Mouse (Mus musculus) kidney, embryonic 14.5 days (tissue): ENCODE measurements around the gene E2f1. TPM values are rescaled to one million over a fixed set of nuclear protein-coding genes. Genes with fewer than 3 reads are reported as not detected.
A peak's percentile ranks its signal among the peaks of the same experiment; 100 is the strongest.

Source experiments
- ATAC-seq: fragments of 200-750 bp; cut with Nextera tagmentation; 2 replicates; pipeline ENCODE4 v1.8.0; 2017; ENCODE audit warnings: moderate number of reproducible peaks, mild to moderate bottlenecking, moderate TSS enrichment, moderate library complexity; ENCODE audit not compliant: low FRiP score, low TSS enrichment
- H3K27ac ChIP-seq: fragments of 300-500 bp; sonication (generic); 2 replicates; pipeline ENCODE4 v1.5.1; 2014; ENCODE audit warnings: low read depth, mild to moderate bottlenecking, low read length, moderate library complexity, mixed read lengths
- H3K27me3 ChIP-seq: fragments of 300-500 bp; sonication (generic); 2 replicates; pipeline ENCODE4 v1.6.1; 2014; ENCODE audit warnings: mild to moderate bottlenecking, low read length; ENCODE audit not compliant: control insufficient read depth, insufficient read depth
- H3K36me3 ChIP-seq: fragments of 300-500 bp; sonication (generic); 2 replicates; pipeline ENCODE4 v1.6.1; 2014; ENCODE audit warnings: low read length, mixed read lengths; ENCODE audit not compliant: control insufficient read depth, insufficient read depth
- H3K4me1 ChIP-seq: fragments of 300-500 bp; sonication (generic); 2 replicates; pipeline ENCODE4 v1.6.1; 2014; ENCODE audit warnings: low read length, mixed read lengths; ENCODE audit not compliant: control insufficient read depth, insufficient read depth
- H3K4me2 ChIP-seq: fragments of 300-500 bp; sonication (generic); replicated peaks from 2 replicates; pipeline ENCODE4 v1.6.1; 2014; ENCODE audit warnings: low read depth, mild to moderate bottlenecking, low read length
- H3K4me3 ChIP-seq: fragments of 300-500 bp; sonication (generic); 2 replicates; pipeline ENCODE4 v1.5.1; 2014; ENCODE audit warnings: mild to moderate bottlenecking, low read length
- H3K9ac ChIP-seq: fragments of 300-500 bp; sonication (generic); 2 replicates; pipeline ENCODE4 v1.6.1; 2014; ENCODE audit warnings: low read depth, mild to moderate bottlenecking, low read length, moderate library complexity
- H3K9me3 ChIP-seq: fragments of 300-500 bp; sonication (generic); 2 replicates; pipeline ENCODE4 v1.6.1; 2016; ENCODE audit warnings: low read length; ENCODE audit not compliant: control insufficient read depth
- WGBS: fragments of 180-500 bp; shearing (Covaris S2); extraction: QIAGEN DNeasy Blood & Tissue Kit; methylation state at CpG from one replicate; pipeline ENCODE4 v1.1.7; 2014; 5-methylcytosine and 5-hydroxymethylcytosine counted together
- polyA plus RNA-seq: library from polyadenylated mRNA; unstranded; fragments of >200 nt; fragmentation: Nextera tagmentation; extraction: Ambion mirVana; gene quantifications from 2 replicates; pipeline ENCODE4 v1.2.1, GENCODE M21; 2014

Gene E2f1
- polyA plus RNA-seq, 1 experiment from 2014 or later: 10.0 TPM

DNA sequence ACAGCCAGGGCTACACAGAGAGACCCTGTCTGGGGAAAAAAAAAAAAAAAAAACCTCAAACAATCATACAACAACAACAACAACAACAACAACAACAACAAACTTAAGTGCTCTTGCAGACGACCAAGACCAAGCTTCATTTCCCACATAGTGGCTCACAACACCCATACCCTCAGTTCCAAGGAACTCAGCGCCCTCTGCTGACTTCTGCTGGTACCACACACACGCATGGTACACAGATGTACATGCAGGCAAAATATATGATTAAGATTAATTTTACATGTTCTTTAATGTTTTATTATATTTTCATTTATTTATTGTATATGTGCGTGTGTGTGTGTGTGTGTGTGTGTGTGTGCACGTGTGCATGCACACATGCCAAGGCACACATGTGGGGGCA lies 16.7 kb upstream of the E2f1 start:
- H3K36me3 ChIP-seq: no peaks in the 10 kb centered on the region
- no peaks in the 10 kb centered on the region for H3K4me1 ChIP-seq
- H3K27me3 ChIP-seq: no peaks in the 10 kb centered on the region
- no peak overlapping the region for H3K27ac ChIP-seq
- no peak overlapping the region for H3K4me2 ChIP-seq
- no peak overlapping the region for H3K9ac ChIP-seq
- 74% methylated on average over 5 of the region's 5 CpGs for WGBS
- no peaks in the 10 kb centered on the region for H3K9me3 ChIP-seq
- no peak overlapping the region for H3K4me3 ChIP-seq
- no peak for ATAC-seq

DNA sequence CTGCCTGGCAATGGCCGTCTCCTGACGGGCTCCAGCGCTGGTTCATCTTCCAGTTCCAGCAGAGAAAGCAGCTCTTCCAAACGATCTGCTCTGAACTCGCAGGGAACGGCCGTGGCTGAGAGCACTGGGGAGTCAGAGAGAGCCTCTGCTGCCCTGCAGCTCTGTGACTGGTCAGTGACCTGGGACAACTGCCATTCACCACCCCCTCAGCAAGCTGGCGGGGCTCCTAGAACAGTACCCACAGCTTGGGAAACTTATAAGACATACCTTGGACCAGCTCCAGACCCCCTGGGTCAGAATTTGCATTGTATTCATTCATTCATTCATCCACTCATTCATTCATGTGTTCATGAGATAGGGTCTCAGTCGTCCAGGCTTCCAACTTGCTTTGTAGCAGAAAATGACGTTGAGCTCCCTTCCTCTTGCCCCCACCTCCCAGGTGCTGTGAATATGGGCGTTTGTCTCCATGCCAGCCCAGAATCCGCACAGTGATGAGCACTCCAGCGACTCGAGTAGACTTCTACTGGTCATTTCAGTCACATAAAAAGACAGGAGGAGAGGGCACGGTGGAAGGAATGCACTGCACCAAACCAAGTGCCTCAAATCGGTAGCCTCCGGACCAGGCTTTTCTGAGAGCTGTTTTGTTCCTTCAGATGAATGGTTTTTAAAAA lies 15.4 kb upstream of the E2f1 start:
- H3K27me3 ChIP-seq: no peaks in the 10 kb centered on the region
- H3K36me3 ChIP-seq: no peaks in the 10 kb centered on the region
- H3K27ac ChIP-seq: no peak overlapping the region
- no peaks in the 10 kb centered on the region for H3K9me3 ChIP-seq
- H3K4me3 ChIP-seq: no peak overlapping the region
- H3K4me1 ChIP-seq: no peaks in the 10 kb centered on the region
- no peak overlapping the region for H3K4me2 ChIP-seq
- H3K9ac ChIP-seq: no peak overlapping the region
- no peak for ATAC-seq
- WGBS: 67% methylated on average over 17 of the region's 17 CpGs

DNA sequence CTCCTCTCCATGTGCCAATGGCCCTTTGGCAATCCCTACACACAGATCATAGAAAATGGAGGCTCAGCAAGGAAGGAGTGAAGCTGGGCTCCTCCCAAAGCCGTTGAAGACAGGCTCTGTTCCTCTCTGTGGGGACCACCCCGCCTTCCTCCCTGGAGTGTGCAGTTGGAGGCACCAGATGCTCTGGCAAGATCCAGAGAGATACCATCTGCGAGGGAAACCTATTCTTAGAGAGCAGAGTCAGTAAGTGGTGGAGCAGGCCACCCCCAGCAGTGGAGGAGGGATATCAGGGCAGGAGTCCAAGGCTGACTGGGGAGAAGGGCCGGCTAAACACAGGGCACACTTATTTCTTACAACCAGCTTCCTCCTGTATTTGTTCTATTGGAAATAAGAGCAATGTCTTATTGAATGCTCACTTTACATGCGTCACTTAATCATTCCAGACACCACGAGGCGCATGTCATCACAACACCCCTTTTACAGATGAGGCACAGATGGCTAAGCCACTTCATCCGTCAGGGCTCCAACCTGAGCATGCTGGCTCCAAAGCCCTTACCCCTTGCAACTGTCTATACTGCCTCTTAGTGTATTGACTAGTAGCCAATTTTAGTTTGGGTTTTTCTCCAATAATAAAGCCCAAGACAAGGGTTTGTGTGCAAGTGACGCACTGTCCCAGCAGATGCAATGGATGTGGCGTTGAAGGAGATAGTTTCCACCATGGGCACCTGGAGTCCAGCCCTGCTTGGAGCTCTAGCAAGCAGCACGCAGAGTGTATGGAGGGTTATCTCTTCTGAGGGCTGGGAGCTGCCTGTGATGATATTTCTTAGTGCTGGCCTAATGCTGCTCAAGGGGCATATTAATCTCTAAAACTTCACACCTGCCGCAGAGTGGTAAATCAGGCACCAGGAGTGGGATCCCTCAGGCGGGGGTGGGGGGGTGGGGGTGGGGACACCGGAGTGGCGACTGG lies 14.5 kb upstream of the E2f1 start:
- no peak overlapping the region for H3K27ac ChIP-seq

DNA sequence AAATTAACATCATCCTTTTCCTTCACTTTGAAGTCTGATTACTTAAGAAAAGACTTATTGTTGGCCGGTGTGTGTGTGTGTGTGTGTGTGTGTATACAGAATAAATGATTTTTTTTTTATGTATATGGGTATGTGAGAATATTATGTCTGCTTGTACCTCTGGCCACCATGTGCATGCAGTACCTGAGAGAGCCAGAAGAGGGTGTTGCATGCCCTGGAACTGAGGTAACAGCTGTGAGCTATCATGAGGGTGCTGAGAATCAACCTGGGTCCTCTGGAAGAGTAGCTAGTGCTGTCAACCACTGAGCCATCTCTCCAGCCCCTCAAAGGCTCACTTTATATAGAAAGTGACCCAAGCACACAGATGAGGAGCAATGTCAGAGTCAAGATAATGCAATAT lies 11.7 kb upstream of the E2f1 start:
- WGBS: 100% methylated on average over 1 of the region's 1 CpGs
- H3K4me1 ChIP-seq: no peaks in the 10 kb centered on the region
- no peak overlapping the region for H3K4me2 ChIP-seq
- H3K9me3 ChIP-seq: no peaks in the 10 kb centered on the region
- H3K27ac ChIP-seq: no peak overlapping the region
- no peaks in the 10 kb centered on the region for H3K36me3 ChIP-seq
- H3K4me3 ChIP-seq: no peak overlapping the region
- H3K27me3 ChIP-seq: no peaks in the 10 kb centered on the region
- no peak overlapping the region for H3K9ac ChIP-seq
- no peak for ATAC-seq

More for the DNA sequence above, 14.5 kb upstream of the E2f1 start:
- H3K4me3 ChIP-seq: no peak overlapping the region
- ATAC-seq: 0 out of 2 replicates have a peak, but pooled peaks have one; percentile 18
- H3K4me2 ChIP-seq: no peak overlapping the region
- H3K4me1 ChIP-seq: no peaks in the 10 kb centered on the region
- no peak overlapping the region for H3K9ac ChIP-seq
- no peaks in the 10 kb centered on the region for H3K36me3 ChIP-seq
- WGBS: 65% methylated on average over 15 of the region's 15 CpGs
- no peaks in the 10 kb centered on the region for H3K9me3 ChIP-seq
- no peaks in the 10 kb centered on the region for H3K27me3 ChIP-seq

DNA sequence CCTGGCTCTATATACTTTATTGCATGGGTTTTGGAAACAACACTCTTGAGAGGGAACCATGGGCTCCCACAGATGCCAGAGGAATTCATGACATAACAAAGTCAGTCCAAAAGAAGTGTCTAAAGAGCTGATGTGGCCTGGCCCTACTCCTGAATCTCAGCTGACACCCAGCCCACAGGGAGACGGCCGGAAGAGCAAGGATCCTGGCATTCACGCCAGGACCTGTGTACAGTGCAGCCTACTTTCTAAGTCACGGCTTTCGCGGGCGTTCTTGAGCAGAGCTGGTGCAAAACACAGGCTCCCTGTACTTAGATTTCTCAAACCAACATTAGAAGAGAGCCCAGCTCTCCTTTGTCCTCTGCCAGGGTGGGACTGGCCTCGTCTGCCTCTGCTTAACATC lies 10.9 kb upstream of the E2f1 start:
- H3K36me3 ChIP-seq: no peaks in the 10 kb centered on the region
- ATAC-seq: no peak
- 84% methylated on average over 8 of the region's 8 CpGs for WGBS
- H3K4me2 ChIP-seq: no peak overlapping the region
- H3K27me3 ChIP-seq: no peaks in the 10 kb centered on the region
- H3K27ac ChIP-seq: no peak overlapping the region
- H3K9ac ChIP-seq: no peak overlapping the region
- H3K4me1 ChIP-seq: no peaks in the 10 kb centered on the region
- H3K9me3 ChIP-seq: no peaks in the 10 kb centered on the region
- H3K4me3 ChIP-seq: no peak overlapping the region

- Histone ChIP-seq H3K4me1 (no peaks in the 10 kb centered on the region), H3K27ac (no peak overlapping the region)
- WGBS: 93% methylated on average over 6 of the region's 6 CpGs
These were observed 8.0 kb upstream of the E2f1 start for GRCm38 (mm10) chr2:154577744-154578067.

GRCm38 (mm10) chr2:154576876-154577743 lies 7.4 kb upstream of the E2f1 start:
- Histone ChIP-seq H3K9ac (no peak overlapping the region), H3K36me3 (no peaks in the 10 kb centered on the region), H3K27ac (no peak overlapping the region), H3K4me3 (no peak overlapping the region), H3K4me2 (no peak overlapping the region), H3K9me3 (no peaks in the 10 kb centered on the region), H3K4me1 (no peaks in the 10 kb centered on the region), H3K27me3 (no peaks in the 10 kb centered on the region)
- no peak for ATAC-seq
- 48% methylated on average over 12 of the region's 12 CpGs for WGBS

More at GRCm38 (mm10) chr2:154577744-154578067, 8.0 kb upstream of the E2f1 start:
- Histone ChIP-seq H3K4me2 (no peak overlapping the region), H3K9me3 (no peaks in the 10 kb centered on the region), H3K36me3 (no peaks in the 10 kb centered on the region), H3K27me3 (no peaks in the 10 kb centered on the region), H3K9ac (no peak overlapping the region), H3K4me3 (no peak overlapping the region)
- no peak for ATAC-seq

DNA sequence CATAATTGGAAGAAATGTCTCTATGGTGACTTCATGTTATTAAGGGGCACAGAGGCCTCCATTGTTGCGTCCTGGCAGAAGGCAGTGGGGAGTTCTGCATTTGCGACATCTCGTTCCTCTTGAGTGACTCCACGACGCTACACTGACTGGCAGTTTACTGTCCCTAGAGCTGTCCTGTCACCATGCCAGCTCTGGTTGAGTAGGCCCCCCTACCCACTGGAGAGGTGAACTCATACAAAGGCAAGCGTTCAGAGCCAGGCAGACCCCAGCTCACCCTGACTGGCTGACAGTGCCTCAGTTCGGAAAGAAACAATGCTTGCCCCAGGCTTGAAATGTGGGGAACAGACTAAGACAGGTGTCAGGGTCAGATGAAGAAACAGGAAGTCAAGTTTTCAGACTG lies 4.6 kb upstream of the E2f1 start:
- Histone ChIP-seq H3K9ac (no peak overlapping the region), H3K4me2 (no peak overlapping the region), H3K9me3 (no peaks in the 10 kb centered on the region), H3K27ac (no peak overlapping the region), H3K36me3 (no peaks in the 10 kb centered on the region), H3K27me3 (no peaks in the 10 kb centered on the region), H3K4me3 (no peak overlapping the region), H3K4me1 (peaks cover 10% of the 10 kb centered on the region; the same call in 1 of the 2 replicates)
- 58% methylated on average over 7 of the region's 7 CpGs for WGBS
- no peak for ATAC-seq
